Mouse (Mus musculus) thymus, postnatal 36 days (tissue): ENCODE data around the gene Pdcd2l.

Source experiments
- DNase-seq, 2 experiments: peaks; one replicate each; pipeline ENCODE4 v3.0.0; 2022; ENCODE audit warnings: mixed read lengths in 2 of 2

The Pdcd2l gene

DNA sequence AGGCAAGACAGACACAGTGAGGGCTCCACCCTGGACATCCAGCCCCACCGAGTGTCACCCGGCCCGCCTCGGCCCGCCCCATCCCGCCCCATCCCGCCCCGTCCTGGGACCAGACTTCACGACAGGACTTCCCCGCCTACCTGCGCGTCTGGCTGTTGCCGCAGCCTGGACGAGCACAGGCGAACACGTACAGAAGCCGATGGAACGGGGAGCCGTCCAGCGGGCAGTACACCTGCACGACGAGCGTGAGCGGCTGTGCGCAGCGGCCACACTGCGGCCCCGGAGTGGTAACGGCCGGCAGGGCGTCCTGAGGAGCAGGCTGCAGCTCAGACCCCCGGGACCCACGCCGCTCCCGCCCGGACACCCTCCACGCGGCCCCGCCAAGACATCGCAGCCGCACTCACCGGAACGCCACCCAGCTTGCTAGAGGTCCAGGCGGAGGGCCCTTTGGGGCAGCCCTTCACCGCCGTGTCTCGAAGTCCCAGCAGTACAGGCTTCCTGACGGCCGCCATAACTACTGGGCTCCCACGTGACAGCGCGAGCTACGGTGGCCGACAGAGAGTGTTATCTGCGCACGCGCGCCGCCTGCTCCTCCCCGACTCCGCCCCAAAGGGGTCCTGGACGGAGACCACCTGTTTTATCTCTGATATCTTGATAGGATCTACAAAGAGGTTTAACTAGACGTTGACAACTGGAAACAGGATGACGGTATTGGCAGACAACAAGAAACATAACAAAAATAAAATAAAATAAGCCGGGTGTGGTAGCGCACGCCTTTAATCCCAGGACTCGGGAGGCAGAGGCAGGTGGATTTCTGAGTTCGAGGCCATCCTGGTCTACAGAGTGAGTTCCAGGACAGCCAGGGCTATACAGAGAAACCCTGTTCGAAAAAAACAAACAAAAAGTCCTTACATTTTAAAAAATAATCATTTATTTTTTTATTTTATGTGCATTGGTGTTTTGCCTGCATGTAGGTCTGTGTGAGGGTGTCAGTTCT, at the start of gene Pdcd2l:
Gene Pdcd2l, minus strand, starts transcription at position 530 of the 997 bp plus-strand sequence.
- DNase-seq, result peak; percentile 90

DNA sequence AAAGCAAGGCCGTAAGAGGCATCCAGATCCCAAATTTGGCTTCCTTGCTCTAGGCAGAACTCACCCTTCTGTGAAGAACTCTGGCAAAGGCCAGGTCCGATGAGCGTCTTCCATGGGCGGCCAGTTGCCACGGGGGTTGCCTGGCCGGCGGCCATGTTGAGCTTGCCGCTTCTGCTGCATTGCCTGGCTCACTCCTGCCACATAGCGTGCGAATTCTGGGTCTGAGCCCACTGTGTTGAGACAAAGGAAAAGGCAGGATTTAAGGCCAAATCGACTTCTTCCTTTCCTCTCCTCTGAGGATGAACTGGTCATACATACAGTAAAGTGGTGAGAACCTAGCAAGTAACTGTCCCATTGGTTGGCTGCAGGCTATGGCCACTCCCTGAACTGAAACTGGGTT, 45.7 kb upstream of the Pdcd2l start:
- no peak for DNase-seq

DNA sequence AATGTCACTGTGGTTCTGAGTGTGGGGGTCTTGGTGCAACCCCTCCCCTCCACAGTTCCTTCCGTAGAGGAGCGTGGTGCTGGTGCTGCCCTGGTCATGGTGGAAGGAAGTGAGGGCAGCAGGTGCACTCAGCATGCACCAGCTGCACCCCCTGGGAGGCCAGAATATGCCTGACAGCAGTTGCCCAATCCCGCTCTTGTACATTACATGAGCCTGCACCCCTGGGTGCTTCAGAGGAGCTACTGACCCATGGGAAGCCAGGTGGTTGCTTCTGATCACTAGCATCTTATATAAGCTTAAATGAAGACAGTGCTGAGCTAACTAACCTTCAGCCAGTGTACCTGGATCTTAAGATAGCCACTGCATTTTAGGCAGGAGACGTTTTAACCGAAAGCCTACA, 41.6 kb upstream of the Pdcd2l start:
- no peak for DNase-seq

DNA sequence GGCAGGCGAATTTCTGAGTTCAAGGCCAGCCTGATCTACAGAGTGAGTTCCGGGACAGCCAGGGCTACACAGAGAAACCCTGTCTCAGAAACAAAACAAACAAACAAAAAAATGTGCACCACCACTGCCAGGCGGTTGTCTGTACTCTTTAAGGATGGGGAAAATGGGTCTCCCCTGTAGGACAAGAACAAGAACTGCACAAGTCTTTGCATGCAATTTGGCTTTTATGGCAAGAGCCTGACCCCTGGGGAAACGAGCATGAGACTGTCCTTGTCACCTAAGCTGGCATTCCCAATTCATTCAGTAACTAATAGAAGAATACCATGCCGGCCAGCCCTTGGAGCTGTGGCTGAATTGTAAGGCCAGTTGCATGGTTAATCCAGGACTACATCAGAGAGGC, 39.1 kb upstream of the Pdcd2l start:
- DNase-seq, result no peak

DNA sequence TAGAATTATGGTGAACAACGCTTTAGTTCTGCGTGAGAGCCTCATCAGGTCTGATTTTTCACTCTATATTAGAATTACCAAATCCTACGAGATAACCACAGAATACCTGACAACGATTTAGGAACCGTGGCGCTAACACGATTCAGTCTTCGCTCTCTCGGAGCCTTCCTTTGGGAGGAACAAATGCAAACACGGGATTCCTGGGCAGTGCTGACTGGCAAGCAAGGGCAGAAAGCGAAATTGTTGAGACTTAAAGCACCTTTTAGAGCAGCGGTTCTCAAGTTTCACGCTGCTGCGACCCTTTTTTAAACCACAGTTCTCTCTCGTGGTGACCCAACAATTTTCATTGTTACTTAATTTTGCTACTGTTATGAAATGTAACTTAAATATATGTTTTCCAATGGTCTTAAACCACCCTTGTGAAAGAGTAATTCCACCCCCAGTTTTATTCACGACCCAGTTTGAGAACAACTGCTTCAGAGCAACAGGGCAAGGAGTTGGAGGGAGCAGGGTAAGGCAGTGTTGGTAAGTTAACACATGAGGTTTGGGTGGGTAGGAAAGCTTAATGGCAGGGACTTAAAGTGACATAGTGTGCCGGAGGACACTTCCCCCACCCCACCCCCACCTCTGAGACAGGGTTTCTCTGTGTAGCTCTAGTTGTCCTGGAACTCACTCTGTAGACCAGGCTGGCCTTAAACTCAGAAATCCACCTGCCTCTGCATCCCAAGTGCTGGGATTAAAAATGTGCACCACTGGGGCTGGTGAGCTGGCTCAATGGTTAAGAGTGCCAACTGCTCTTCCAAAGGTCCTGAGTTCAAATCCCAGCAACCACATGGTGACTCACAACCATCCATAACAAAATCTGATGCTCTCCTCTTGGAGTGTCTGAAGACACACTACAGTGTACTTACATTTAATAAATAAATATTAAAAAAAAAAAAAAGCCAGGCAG, 38.4 kb upstream of the Pdcd2l start:
- no peak for DNase-seq

DNA sequence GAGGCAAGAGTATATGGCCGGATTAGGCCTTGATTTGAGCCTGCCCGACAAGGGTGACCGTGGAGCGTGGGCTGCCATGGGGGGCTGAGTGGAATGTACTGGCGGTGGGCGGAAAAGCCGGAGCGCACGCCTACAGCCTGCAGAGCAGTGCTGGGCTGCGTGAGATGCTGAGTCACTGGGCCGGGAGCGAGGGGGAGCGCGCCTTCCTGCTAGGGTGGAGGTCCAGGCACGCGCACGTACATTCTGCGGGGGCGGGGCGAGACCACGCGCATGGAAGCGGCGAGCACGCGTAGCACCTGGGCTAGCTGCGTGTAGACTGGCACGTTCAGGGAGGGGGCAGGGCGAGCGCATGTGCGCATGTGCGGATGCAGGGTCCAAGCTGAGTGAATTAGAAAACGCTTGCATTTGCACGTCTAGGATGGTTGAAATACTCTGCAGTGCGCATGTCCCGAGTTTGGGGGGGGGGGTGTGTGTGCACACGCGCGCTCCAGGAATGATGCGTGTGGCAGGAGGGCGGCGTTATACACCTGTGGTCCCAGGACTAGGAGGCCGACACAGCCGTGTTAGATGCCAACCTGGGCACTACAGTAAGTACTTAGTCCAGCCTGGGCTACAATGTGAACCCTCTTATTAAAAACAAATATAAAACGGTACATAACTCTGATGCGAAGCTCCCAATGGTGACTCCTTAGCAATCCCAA, 37.6 kb upstream of the Pdcd2l start:
- DNase-seq, result peak; percentile 99 to 100

DNA sequence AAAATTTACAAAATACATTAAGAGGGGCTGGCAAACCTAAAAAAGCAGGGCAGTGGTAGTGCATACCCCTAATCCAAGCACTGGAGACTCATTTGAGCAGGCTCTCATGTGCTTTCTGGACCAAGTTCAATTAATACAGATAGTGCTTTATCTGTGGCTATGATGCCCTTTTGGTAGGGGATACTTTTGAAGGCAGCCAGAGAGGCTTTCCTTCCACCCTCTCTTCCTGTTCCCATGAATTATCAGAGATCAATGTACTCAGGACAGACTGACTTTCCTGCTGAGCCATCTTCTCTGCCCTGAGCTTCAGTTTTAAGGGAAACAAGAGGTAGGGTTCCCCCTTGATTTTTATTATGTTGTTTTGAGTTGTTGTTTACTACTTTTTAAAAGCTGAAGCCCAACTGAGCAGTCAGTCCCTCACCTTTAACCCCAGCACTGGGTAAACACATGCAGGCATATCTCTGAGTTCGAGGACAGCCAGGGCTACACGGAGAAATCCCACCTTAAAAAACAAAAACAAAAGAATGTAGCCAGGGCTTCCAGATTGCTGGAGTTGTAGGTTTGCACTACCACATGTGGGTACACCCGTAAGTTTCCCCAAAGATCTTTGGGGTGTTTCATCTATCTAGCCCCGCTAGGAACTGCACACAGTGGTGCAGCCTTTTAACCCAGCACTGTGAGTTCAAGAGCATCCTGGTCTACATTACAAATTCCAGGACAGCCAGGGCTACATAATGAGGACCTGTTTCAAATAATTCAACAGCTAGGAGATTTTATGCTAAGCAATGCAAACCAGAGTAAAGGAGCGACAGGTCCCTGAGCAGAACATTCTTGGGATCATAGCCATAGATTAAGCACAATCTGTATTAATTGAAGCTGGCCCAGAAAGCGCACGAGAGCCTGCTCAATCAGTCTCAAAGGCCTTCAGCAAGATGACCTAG, 36.6 kb upstream of the Pdcd2l start:
- DNase-seq, result no peak

DNA sequence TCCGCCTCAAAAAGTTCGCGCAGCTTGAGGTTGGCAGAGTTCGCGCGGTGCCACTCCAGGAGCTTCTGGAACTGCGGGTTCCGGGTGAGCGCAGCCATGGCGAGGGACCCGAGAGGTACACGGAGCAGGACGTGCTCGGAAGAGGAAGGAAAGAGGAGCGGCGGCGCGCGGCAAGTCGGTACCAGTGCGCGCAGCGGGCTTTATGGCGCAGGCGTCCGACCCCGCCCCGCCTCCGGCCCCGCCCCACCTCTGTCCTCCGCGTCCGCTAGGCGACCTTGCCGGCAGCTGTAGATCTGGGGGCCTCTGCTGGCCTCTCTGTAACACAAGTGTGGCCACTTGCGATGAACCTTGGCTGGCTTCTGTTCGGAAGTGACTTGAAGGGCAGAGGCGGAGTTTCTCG, 33.7 kb upstream of the Pdcd2l start, which contains the start of gene Gpi1:
Gene Gpi1, minus strand, starts transcription at position 221 of the 400 bp plus-strand sequence.
- DNase-seq, result peak; percentile 77 to 86

DNA sequence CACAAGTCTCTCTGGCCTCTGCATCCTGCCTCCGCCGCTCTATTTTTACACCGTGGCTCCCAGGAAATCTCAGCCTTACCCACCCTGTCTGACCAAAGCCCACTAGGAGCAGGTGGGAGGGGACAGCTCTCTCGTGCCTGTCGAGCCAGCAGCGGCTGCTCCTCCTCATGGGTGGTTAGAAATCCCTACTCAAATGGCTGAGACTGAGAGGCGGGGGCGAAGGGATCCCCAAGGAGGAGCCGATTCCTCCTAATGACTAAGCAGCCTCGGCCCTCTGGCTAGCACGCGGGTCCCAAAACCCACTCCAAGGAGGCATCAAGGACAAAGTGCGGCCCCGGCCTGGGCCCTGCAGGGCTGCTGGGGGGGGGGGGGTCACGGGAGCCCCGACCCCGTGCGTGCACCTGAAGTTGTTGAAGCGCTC, 33.2 kb upstream of the Pdcd2l start:
- DNase-seq, result no peak

DNA sequence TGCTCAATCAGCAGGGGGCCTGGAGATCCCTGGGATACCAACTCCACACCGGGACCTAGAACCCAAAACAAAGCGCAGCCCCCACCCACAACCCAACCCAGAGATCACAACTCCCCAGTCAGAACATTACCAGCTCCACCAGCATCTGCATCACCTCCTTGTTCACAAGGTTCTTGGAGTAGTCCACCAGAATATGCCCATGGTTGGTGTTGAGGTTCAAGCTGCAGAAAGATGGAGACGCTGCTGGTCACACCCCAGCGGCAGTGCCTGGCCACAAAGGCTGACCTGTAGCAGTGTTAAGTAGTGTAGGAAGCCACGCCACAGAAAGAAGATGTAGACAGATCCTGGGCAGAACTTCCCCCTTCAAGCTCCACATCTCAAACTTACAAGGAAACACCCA, 32.7 kb upstream of the Pdcd2l start:
- no peak for DNase-seq

DNA sequence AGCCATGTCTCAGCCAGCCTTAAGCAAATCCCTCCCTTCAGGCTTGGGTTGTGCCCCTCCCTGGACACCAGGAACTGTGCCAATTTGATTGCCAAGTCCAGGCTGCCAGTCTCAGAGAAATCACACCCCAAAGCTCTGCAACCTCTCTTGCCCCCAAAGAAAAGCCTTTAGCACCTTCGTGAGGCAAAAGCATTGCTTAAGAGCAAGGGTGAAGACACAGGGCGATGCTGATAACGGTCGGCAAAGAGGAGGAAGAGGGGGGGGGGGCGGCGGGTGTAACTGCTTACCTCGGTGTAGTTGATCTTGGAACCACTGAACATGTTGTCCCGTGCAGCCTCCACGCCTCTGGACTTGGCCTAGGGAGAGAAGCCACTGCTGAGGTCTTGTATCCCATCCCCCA, 32.2 kb upstream of the Pdcd2l start:
- DNase-seq, result no peak

DNA sequence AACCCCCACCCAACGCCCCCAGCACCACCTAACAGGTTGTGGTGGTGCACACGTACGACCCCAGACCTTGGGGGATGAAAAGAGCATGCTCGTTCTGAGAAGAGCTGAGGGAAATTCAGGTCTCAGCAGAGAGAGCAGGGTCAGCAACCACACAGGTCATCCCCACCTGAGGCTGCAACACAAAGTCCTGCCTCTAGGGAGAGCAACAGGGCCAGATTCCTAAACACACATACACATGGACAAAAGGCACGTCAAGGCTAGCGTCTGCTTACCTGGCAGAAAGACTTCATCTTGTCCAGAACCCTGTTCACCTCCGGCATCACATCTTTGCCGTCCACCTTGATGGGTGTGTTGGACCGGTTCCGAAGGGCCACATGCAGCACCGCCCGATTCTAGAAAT, 30.4 kb upstream of the Pdcd2l start:
- DNase-seq, result no peak

DNA sequence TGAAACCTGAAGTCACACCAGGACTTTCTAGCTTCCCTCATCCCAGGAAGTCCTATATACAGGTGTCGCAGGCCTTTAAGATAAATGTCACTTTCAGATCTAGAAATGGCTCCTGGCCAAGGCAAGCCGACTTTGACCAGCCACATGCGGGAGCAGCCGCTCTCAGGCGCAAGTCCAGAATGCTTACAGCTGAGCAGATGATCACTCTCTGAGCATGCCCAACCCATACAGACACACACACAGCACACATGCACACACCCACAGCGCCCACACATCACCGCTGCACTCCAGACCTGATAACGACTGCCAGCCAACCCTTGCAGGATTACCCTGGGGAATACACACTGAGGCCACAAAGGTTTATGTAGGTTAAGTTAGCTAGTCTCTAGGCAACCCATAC, 29.6 kb upstream of the Pdcd2l start:
- no peak for DNase-seq

DNA sequence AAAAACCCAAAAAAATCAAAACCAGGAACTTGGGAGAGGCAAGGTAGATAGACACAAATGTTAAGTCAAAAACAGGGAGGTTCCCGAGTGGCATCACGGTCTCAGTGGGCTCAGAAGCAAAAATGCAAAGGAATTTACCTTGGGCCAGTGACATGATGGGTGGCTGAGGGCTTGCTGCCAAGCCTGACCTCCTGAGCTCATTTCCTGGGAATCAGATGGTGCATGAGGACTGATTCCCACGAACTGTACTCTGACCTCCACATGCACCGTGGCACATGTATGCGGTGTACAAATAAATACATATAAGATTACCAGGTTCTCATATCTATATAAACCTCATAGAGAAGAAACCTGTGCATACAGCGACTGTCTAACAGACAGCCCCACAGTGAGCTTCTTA, 27.8 kb upstream of the Pdcd2l start:
- DNase-seq, result no peak

DNA sequence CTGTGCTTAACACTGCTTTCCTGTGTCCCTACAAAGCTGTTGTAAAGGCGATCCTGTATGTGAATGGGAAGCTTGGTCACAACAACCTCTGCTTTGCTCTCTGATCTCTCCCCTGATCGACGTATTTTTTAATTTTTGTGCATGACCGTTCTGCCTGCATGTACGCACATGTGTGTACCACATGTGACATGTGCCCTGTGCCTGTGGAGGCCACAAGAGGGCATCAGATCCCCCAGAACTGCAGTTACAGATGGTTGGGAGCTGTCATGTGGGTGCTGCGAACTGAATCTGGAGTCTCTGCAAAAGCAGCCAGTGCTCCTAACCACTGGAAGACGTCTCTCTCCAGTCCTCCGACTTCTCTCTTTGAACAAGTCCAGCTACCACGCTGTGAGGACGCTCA, 25.9 kb upstream of the Pdcd2l start:
- no peak for DNase-seq

DNA sequence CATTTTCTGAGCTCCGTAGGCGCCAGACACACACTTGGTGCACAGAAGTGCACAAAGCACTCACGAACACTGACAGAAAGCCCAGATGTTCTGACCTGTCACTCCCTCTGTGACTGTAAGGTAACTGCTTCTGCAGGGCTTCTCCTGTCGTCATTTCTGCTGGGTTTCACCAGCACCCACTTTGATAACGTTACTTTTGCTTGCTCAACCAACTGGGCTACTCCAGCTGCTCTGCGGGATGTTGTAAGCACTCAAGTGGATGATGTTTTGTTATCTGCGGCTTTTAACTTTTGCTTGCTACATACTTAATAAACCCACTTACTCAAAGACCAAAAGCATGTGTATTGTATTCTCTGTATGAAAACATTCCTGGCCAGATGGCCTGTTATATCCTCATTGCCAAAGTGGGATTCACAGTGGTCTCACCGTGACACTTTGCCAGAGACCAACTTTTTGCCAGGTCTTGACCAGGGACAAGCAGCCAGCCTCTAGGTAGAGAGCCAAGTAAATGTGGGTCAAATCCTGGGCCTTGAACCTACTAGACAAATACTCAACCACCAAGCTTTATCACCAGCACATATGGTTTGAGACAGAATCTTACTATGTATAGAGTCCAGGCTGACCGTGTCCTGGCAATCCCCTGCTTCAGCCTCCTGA, 25.3 kb upstream of the Pdcd2l start:
- DNase-seq, result no peak

DNA sequence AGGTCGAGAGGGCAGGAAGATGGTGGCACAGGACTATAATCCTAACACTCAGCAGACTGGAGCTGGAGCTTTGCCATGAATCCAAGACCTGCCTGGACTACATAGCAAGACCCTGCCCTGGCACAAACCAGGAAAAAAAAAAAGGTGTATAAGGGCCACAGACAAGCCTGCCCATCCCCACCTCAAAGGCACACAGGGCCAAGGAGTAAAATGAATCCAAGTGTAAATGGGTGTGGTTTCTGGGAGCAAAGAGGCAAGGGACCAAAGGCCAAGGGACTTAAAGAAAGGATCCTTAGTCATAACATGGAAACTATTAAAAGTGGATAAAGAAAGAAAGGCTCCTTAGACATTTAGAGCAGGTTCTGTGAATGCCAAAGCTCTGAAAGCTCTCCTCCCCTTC, 22.0 kb upstream of the Pdcd2l start:
- DNase-seq, result no peak

DNA sequence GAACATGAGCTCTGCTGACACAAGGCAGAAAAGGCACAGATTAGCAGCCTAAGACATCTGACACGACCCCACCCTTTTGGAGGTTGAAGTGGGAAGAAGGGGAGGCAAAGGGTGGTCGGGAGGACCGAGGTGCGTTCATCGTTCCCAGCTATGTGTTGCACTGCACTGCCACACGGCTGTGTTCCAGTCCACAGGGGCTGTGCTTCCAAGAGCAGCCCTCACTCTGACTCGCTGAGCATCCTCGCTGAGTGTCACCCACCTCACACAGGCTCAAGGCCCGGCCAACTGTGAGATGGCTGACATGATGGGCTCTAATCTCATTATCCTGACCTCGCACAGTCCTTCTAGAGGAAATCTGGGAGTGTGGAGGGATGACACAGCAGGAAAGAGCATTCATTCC, 20.0 kb upstream of the Pdcd2l start:
- no peak for DNase-seq

DNA sequence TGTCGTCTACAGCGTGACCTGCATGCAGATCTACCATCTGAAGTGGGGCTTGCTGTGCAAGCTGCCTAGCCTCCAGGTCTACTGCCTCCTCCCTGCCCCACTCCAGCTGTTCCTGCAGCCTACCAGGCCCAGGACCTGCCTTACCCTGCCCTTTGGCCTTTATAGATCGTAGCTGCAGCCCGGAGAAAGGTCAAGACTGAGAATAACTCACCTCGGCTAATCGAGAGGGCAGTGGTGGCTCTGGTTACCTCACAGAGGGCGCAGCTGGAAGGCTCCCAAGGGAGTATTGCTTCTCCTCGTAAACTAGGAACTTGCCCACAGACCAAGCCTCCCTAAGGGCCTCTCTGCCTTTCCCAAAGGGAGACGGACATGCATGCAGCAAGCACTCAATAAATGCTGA, 19.0 kb upstream of the Pdcd2l start:
- DNase-seq, result no peak

DNA sequence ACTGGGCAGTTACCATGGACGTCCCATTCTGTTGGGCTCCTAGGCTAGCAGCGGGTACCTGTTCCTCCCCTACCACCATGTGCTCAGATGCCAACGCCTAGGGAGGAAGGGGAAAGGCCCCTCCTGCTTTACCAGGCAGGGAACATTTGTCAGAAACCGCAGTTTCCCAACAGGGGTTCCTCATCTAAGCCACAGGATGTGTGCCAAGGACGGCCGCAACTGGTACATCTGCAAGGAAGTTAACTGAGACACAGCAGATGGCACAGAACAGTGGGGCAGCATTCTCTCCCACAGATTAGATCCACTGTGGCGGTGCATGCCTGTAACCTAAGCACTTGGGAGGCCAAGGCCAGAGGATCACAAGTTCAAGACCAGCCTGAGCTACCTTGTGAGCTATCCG, 18.2 kb upstream of the Pdcd2l start:
- no peak for DNase-seq

DNA sequence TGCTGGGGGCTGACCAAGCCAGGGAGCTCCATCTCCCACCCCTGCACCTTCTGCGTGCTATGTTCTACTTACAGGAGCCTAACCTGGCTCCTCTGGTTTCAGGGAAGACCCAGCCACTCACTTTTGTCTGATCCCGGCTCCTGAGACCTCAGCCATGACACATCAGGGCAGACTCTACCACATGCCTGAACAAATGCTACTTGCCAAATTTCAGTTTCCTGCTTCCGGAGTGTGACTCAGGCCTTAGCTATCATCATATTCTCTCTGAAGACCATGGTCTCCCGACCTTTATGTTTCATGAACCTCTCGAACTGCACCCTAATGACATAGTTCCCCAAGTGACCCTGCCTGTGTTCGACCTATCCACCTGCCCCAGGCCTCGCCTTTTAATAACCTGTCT, 16.8 kb upstream of the Pdcd2l start:
- DNase-seq, result no peak
